ENCODE assay signal across 21 mouse cellular contexts in genomic region chr3:14993936-14994335, GRCm38 (mm10).
A peak's percentile ranks its signal among the peaks of the same experiment; 100 is the strongest.
DNase-seq lines count a peak whose midpoint lies in the region; ATAC-seq and TF ChIP-seq lines count a peak whose summit lies in the region.
"Had no signal": no experiment of that assay in that cellular context is flagged by ENCODE, and none has a peak within 500 bp of the region (broad histone marks: within the 10 kb centered on the region; RNA-seq: fewer than 3 reads in every experiment).

No protein-coding gene starts in this region.

- no peak for TF ChIP-seq CTCF in stomach, postnatal 0 days (IDR thresholded peaks at IDR 0.05; ENCODE audit: low read depth)

- no peaks in the 10 kb centered on the region for H3K9me3 ChIP-seq in stomach, postnatal 0 days (ENCODE audit: control insufficient read depth, low read length)
- no peaks in the 10 kb centered on the region for H3K9me3 ChIP-seq in hindbrain, embryonic 16.5 days (ENCODE audit: control insufficient read depth, low read length)
- H3K9me3 ChIP-seq: embryonic facial prominence, embryonic 10.5 days; embryonic facial prominence, embryonic 12.5 days; forebrain, embryonic 13.5 days; forebrain, embryonic 15.5 days had no signal

- no peak overlapping the region for H3K9ac ChIP-seq in stomach, postnatal 0 days (ENCODE audit: low read length)
- H3K9ac ChIP-seq in hindbrain, embryonic 16.5 days (ENCODE audit: low read depth, low read length), result no peak overlapping the region
- H3K9ac ChIP-seq: embryonic facial prominence, embryonic 12.5 days; forebrain, embryonic 13.5 days; forebrain, embryonic 15.5 days; forebrain, postnatal 0 days had no signal

- H3K36me3 ChIP-seq in stomach, postnatal 0 days (ENCODE audit: control insufficient read depth, insufficient read depth, low read length), result no peaks in the 10 kb centered on the region
- H3K36me3 ChIP-seq in hindbrain, embryonic 16.5 days (ENCODE audit: control insufficient read depth, insufficient read depth, low read length), result no peaks in the 10 kb centered on the region
- H3K36me3 ChIP-seq: embryonic facial prominence, embryonic 10.5 days; embryonic facial prominence, embryonic 12.5 days; forebrain, embryonic 15.5 days had no signal

- H3K27ac ChIP-seq in stomach, postnatal 0 days (replicated peaks), result no peak overlapping the region
- H3K27ac ChIP-seq in hindbrain, embryonic 16.5 days (ENCODE audit: low read depth, low read length), result no peak overlapping the region
- H3K27ac ChIP-seq: embryonic facial prominence, embryonic 10.5 days; embryonic facial prominence, embryonic 12.5 days; forebrain, embryonic 13.5 days; forebrain, embryonic 15.5 days had no signal

- ATAC-seq in stomach, postnatal 0 days (ENCODE audit: low FRiP score, low TSS enrichment), result 0 out of 2 replicates have a peak, but pooled peaks have one; percentile 56
- ATAC-seq in hindbrain, embryonic 16.5 days, result no peak
- ATAC-seq: CD4-positive, CD25-positive, alpha-beta regulatory T cell, adult 4 months; forebrain, embryonic 13.5 days; forebrain, embryonic 15.5 days; forebrain, postnatal 0 days had no signal

- H3K4me2 ChIP-seq in stomach, postnatal 0 days (replicated peaks; ENCODE audit: low read depth), result no peak overlapping the region
- H3K4me2 ChIP-seq in hindbrain, embryonic 16.5 days (ENCODE audit: low read length), result no peak overlapping the region
- H3K4me2 ChIP-seq: embryonic facial prominence, embryonic 12.5 days; forebrain, embryonic 13.5 days; forebrain, embryonic 15.5 days had no signal

- H3K27me3 ChIP-seq in stomach, postnatal 0 days (ENCODE audit: control insufficient read depth, insufficient read depth, low read length), result no peaks in the 10 kb centered on the region
- no peaks in the 10 kb centered on the region for H3K27me3 ChIP-seq in hindbrain, embryonic 16.5 days (replicated peaks; ENCODE audit: control insufficient read depth, insufficient read depth, low read length)
- H3K27me3 ChIP-seq: CH12.LX; embryonic facial prominence, embryonic 12.5 days; forebrain, embryonic 13.5 days; forebrain, embryonic 15.5 days had no signal

- no peak overlapping the region for H3K4me3 ChIP-seq in stomach, postnatal 0 days (ENCODE audit: low read depth, low read length)
- no peak overlapping the region for H3K4me3 ChIP-seq in hindbrain, embryonic 16.5 days (ENCODE audit: low read length)
- H3K4me3 ChIP-seq: embryonic facial prominence, embryonic 10.5 days; embryonic facial prominence, embryonic 12.5 days; forebrain, embryonic 13.5 days; forebrain, embryonic 15.5 days had no signal

- WGBS in stomach, postnatal 0 days, result 91% methylated on average over 2 of the region's 2 CpGs
- WGBS in hindbrain, embryonic 16.5 days, result 81% methylated on average over 2 of the region's 2 CpGs

- no peak for TF ChIP-seq EP300 in stomach, postnatal 0 days (optimal IDR thresholded peaks at IDR 0.05)

- DNase-seq in ES-CJ7 (ENCODE audit: low read depth, low spot score) (peak; percentile 93), R1 (ENCODE audit: low read depth, low spot score) (peak; percentile 98)
- DNase-seq in stomach, postnatal 0 days (ENCODE audit: low spot score), result no peak
- DNase-seq in gastrocnemius, adult 8-10 months (ENCODE audit: low spot score in 2 of 2), result no peak
- no peak for DNase-seq in lung, postnatal 14 days
- DNase-seq: adrenal gland, adult 2 months; adrenal gland, postnatal 10 days; adrenal gland, postnatal 25 days; cerebellum, adult 11 months; cerebellum, adult 18-20 months; cerebellum, adult 9-10 months; cerebellum, postnatal 10 days; cerebellum, postnatal 25 days; forebrain, postnatal 0 days had no signal

- H3K4me1 ChIP-seq in stomach, postnatal 0 days (replicated peaks; ENCODE audit: control insufficient read depth, insufficient read depth), result no peaks in the 10 kb centered on the region
- H3K4me1 ChIP-seq in hindbrain, embryonic 16.5 days (ENCODE audit: control insufficient read depth, insufficient read depth, low read depth, low read length), result no peaks in the 10 kb centered on the region
- H3K4me1 ChIP-seq: embryonic facial prominence, embryonic 12.5 days; forebrain, embryonic 13.5 days; forebrain, embryonic 15.5 days had no signal

Comparison
In these comparisons a context has a peak if more than half of its experiments do, and no peak if none do; other contexts are left out.
1. DNase-seq: peak in ES-CJ7 (single experiment) and R1 (single experiment); none in stomach, postnatal 0 days (single experiment), gastrocnemius, adult 8-10 months (0 of 2) and lung, postnatal 14 days (single experiment).